ENCODE assay signal across 1 mouse cellular context in genomic region chr7:31109091-31109490, GRCm38 (mm10).
A peak's percentile ranks its signal among the peaks of the same experiment; 100 is the strongest.
TF ChIP-seq lines count a peak whose summit lies in the region.

No protein-coding gene starts in this region.

TF ChIP-seq in MEL, 35 proteins besides CTCF, POLR2A, EP300 and RAD21:
- TF ChIP-seq ZNF384 (IDR thresholded peaks at IDR 0.05; ENCODE audit: low read depth, low read length) (peak; percentile 61), TCF12 (IDR thresholded peaks at IDR 0.05; ENCODE audit: low read depth, low read length) (no peak), MAX (IDR thresholded peaks at IDR 0.05; ENCODE audit: low read length) (no peak), NRF1 (IDR thresholded peaks at IDR 0.05; ENCODE audit: insufficient read depth, low read depth, low read length, poor library complexity, severe bottlenecking) (no peak)
